Mouse (Mus musculus) CD4-positive, CD25-positive, alpha-beta regulatory T cell, adult 4 months (primary cell): Measurements from ENCODE around the gene Eif6. TPM values are rescaled to one million over a fixed set of nuclear protein-coding genes. Genes with fewer than 3 reads are reported as not detected.
A peak's percentile ranks its signal among the peaks of the same experiment; 100 is the strongest.
"Not testable (repeated sequence)": the region's sequence is repeated elsewhere in the genome, so short reads cannot be mapped to it uniquely, and the experiment has no call there.

Experiments used
- ATAC-seq: one replicate; pipeline ENCODE4 v1.8.0; 2017
- polyA plus RNA-seq, 2 experiments: library from polyadenylated mRNA; unstranded; fragments of 100-300 nt; shearing (Covaris generic); gene quantifications; one replicate each; pipeline ENCODE4 v1.2.1; 2017

Eif6 gene
- 10 to 100 TPM; 63.3 to 77.1 TPM for polyA plus RNA-seq

- ATAC-seq: peak; percentile 98
Measured at GRCm38 (mm10) chr2:155826630-155827424, at the start of gene Eif6. TSS of gene Eif6 (minus strand) at chr2:155826925.

- no peak for ATAC-seq
Measured at GRCm38 (mm10) chr2:155873636-155874035, 46.9 kb upstream of the Eif6 start.

GRCm38 (mm10) chr2:155872930-155873507 lies 46.3 kb upstream of the Eif6 start:
- no peak for ATAC-seq

- ATAC-seq: no peak
Measured at GRCm38 (mm10) chr2:155872486-155872885, 45.8 kb upstream of the Eif6 start.

GRCm38 (mm10) chr2:155869772-155870171 lies 43.0 kb upstream of the Eif6 start:
- ATAC-seq: no peak

- no peak for ATAC-seq
Measured at GRCm38 (mm10) chr2:155868320-155868719, 41.6 kb upstream of the Eif6 start.

- no peak for ATAC-seq
Measured at GRCm38 (mm10) chr2:155863301-155863867, 36.7 kb upstream of the Eif6 start.

- no peak for ATAC-seq
Measured at GRCm38 (mm10) chr2:155862573-155863300, 36.0 kb upstream of the Eif6 start.

GRCm38 (mm10) chr2:155861581-155861980 lies 34.9 kb upstream of the Eif6 start:
- no peak for ATAC-seq

- ATAC-seq: no peak
Measured at GRCm38 (mm10) chr2:155860102-155860501, 33.4 kb upstream of the Eif6 start.

GRCm38 (mm10) chr2:155852536-155852935 lies 25.8 kb upstream of the Eif6 start:
- no peak for ATAC-seq

GRCm38 (mm10) chr2:155850120-155850519 lies 23.4 kb upstream of the Eif6 start:
- ATAC-seq: no peak

- no peak for ATAC-seq
Measured at GRCm38 (mm10) chr2:155849464-155849863, 22.7 kb upstream of the Eif6 start.

GRCm38 (mm10) chr2:155848291-155848690 lies 21.6 kb upstream of the Eif6 start:
- ATAC-seq: peak; percentile 37

- no peak for ATAC-seq
Measured at GRCm38 (mm10) chr2:155846930-155847329, 20.2 kb upstream of the Eif6 start.

GRCm38 (mm10) chr2:155838961-155839360 lies 12.2 kb upstream of the Eif6 start:
- ATAC-seq: no peak

GRCm38 (mm10) chr2:155837961-155838360 lies 11.2 kb upstream of the Eif6 start:
- no peak for ATAC-seq

GRCm38 (mm10) chr2:155834732-155835131 lies 8.0 kb upstream of the Eif6 start, which contains the start of gene Fam83c:
TSS of gene Fam83c (minus strand) at chr2:155834854.
- no peak for ATAC-seq

- not testable (repeated sequence) for ATAC-seq
Measured at GRCm38 (mm10) chr2:155832087-155832486, 5.4 kb upstream of the Eif6 start.

GRCm38 (mm10) chr2:155831302-155831701 lies 4.6 kb upstream of the Eif6 start:
- no peak for ATAC-seq

GRCm38 (mm10) chr2:155830841-155831240 lies 4.1 kb upstream of the Eif6 start:
- no peak for ATAC-seq

- ATAC-seq: peak; percentile 29
Measured at GRCm38 (mm10) chr2:155825904-155826629, 658 bp downstream of the Eif6 start.
